Mouse (Mus musculus) brown adipose tissue, adult 24 weeks (tissue): ENCODE results near the gene Itga10. TPM values are rescaled to one million over a fixed set of nuclear protein-coding genes. Genes with fewer than 3 reads are reported as not detected.

Experiments used
- H3K27ac ChIP-seq: fragments of 200-500 bp; replicated peaks from 2 replicates; pipeline ENCODE4 v1.5.1; 2012; ENCODE audit warnings: low read depth, mild to moderate bottlenecking, low read length
- H3K4me1 ChIP-seq: fragments of 200-500 bp; 2 replicates; pipeline ENCODE4 v1.6.1; 2012; ENCODE audit warnings: low read length, mixed read lengths; ENCODE audit not compliant: control insufficient read depth, insufficient read depth, insufficient read length
- H3K4me3 ChIP-seq: fragments of 200-500 bp; 2 replicates; pipeline ENCODE4 v1.5.1; 2012; ENCODE audit warnings: low read depth, mild to moderate bottlenecking, low read length, moderate library complexity; ENCODE audit not compliant: insufficient read depth
- polyA plus RNA-seq: library from polyadenylated mRNA; stranded (reverse); fragments of >200 nt; gene quantifications from 2 replicates; pipeline ENCODE4 v1.2.4, GENCODE M21; 2012; ENCODE audit not compliant: missing spikeins, insufficient read depth, insufficient read length

The Itga10 gene
- polyA plus RNA-seq, 1 experiment: 0.20 TPM

GRCm38 (mm10) chr3:96707903-96708683 lies 62.7 kb downstream of the Itga10 start, which contains the start of gene Nudt17:
TSS of gene Nudt17 (minus strand) at chr3:96708562.
- H3K27ac ChIP-seq: no peak within 1 kb of the TSS
- H3K4me1 ChIP-seq: no peaks in the 10 kb centered on the region

GRCm38 (mm10) chr3:96708684-96709064 lies 63.3 kb downstream of the Itga10 start:
- Histone ChIP-seq H3K27ac (no peak overlapping the region), H3K4me3 (no peak overlapping the region), H3K4me1 (no peaks in the 10 kb centered on the region)

More at GRCm38 (mm10) chr3:96707903-96708683, 62.7 kb downstream of the Itga10 start, which contains the start of gene Nudt17:
- peak within 1 kb of the TSS; percentile 74 for H3K4me3 ChIP-seq

Other genes starting within 250 kb of the Itga10 start
- gene BC107364, start 193.3 kb upstream of the Itga10 start, polyA plus RNA-seq: not detected in 2 replicates
- gene Hfe2, start 120.4 kb upstream of the Itga10 start, polyA plus RNA-seq: 5.4 and 8.2 TPM in 2 replicates
- 1,091 and 1,303 TPM in 2 replicates for gene Txnip, start 87.6 kb upstream of the Itga10 start, polyA plus RNA-seq
- not detected in 2 replicates for gene Gm16253, start 68.6 kb upstream of the Itga10 start, polyA plus RNA-seq
- gene Polr3gl, start 51.4 kb upstream of the Itga10 start, polyA plus RNA-seq: 39.0 and 72.4 TPM in 2 replicates
- gene Ankrd34a, start 48.9 kb upstream of the Itga10 start, polyA plus RNA-seq: not detected in 2 replicates
- gene Lix1l, start 44.4 kb upstream of the Itga10 start, polyA plus RNA-seq: 10.0 and 11.0 TPM in 2 replicates
- 78.8 and 110 TPM in 2 replicates for gene Rbm8a, start 15.7 kb upstream of the Itga10 start, polyA plus RNA-seq
- 31.9 and 35.4 TPM in 2 replicates for gene Pex11b, start 10.2 kb upstream of the Itga10 start, polyA plus RNA-seq
- not detected in 2 replicates for gene Gm42957, start 10.1 kb upstream of the Itga10 start, polyA plus RNA-seq
- gene Ankrd35, start 24.5 kb downstream of the Itga10 start, polyA plus RNA-seq: 0.29 TPM in 1 of 2 replicates, not detected in the other
- gene Pias3, start 50.8 kb downstream of the Itga10 start, polyA plus RNA-seq: 8.2 and 9.0 TPM in 2 replicates
- 4.4 and 5.3 TPM in 2 replicates for gene Nudt17, start 63.0 kb downstream of the Itga10 start, polyA plus RNA-seq
- gene Polr3c, start 82.0 kb downstream of the Itga10 start, polyA plus RNA-seq: 23.7 and 25.5 TPM in 2 replicates
- 23.6 and 25.6 TPM in 2 replicates for gene Rnf115, start 82.1 kb downstream of the Itga10 start, polyA plus RNA-seq
- gene Pdzk1, start 183.7 kb downstream of the Itga10 start, polyA plus RNA-seq: not detected in 2 replicates
- gene Cd160, start 183.8 kb downstream of the Itga10 start, polyA plus RNA-seq: not detected in 2 replicates